Mouse (Mus musculus) thymus, adult 18-20 months (tissue): Measurements from ENCODE around the gene Ribc1.

Experiments used
- DNase-seq, 2 experiments: peaks; one replicate each; pipeline ENCODE4 v3.0.0; 2022; ENCODE audit warnings: mixed read lengths in 2 of 2

The Ribc1 gene

GRCm38 (mm10) chrX:152016151-152017145 is at the start of gene Ribc1, which contains the start of gene Smc1a:
Gene Ribc1 (minus strand): TSS chrX:152016295.
Gene Smc1a (plus strand): TSS chrX:152016428.
- DNase-seq = peak; percentile 76 to 86

DNA sequence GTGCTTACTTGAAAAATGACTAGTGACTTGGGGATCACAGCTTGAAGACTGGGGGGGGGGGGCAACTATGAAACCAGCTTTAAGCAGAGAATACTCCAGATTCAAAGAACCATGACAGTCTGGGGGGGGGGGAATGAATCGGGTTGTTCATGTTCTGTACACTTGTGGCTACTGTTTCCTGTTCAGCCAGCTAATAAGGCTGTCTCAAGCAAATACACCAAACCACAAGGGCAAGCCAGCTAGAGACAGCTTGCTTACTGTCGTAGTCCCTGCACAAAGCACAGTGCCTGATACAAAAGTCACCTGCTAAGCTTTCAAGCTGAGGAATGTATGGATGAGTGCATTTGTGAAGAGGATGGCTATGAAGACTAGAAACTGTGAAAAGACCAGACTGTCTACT is 49.6 kb upstream of the Ribc1 start:
- no peak for DNase-seq

DNA sequence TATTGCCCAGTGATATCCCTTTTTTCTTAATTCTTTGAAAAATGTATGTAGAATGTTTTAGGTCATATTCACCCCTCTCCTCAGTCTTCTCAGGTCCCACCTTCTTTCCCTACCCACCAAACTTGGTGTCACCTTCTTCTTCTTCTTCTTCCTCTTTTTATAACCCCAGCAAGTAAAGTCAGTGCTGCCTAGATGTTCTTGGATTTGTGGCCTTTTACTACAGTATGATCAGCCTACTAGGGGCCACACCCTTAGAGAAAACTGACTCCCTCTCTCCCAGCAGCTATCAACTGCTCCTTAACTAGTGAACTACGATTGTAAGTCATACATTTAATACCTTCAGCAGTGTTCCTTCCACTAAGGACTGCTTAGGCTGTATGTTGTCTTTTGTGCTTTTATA is 38.0 kb upstream of the Ribc1 start:
- DNase-seq = no peak

DNA sequence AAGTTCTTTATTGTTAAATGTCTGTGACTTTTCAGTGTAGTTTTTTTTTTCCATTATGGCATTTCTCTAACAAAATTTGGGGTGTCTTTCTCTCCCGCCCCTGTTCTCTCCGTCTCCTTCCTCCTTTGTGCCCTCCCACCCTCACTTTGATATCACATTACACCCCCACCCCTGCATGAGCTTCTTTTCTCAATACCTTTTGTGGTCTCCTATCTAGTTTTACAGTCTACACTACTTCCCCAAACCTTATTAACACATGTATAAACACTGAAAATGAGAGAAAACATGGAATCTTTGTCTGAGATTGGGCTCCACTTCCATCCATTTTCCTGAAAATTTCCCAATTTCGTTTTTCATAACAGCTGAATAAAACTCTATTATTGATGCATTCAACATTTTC is 36.5 kb upstream of the Ribc1 start:
- DNase-seq = no peak

- no peak for DNase-seq
These were observed 31.1 kb upstream of the Ribc1 start for GRCm38 (mm10) chrX:152047230-152047629.

DNA sequence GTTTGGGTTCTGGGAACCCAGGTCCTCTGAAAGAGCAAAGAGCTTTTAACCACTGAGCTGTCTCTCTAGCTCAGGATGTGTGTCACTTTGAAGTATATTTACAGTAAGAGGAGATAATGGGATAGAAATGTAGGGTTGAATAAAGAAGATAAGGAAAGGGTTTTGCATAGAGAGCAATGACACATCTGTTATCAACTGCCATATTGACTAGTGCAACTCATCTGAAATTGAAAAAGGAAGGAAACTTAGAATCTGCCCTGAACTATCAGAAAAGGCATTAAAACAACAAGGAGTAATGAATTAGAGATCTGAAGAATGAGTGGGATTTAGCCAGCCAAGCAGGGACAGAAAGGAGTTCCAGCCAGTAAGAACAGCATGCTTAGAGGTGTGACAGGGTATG is 23.8 kb upstream of the Ribc1 start:
- DNase-seq = no peak

- DNase-seq = no peak
These were observed 3.2 kb upstream of the Ribc1 start for GRCm38 (mm10) chrX:152019294-152019693.

GRCm38 (mm10) chrX:152017186-152017585 is 1.1 kb upstream of the Ribc1 start:
- no peak for DNase-seq

- DNase-seq = no peak
These were observed 344 bp downstream of the Ribc1 start for GRCm38 (mm10) chrX:152015752-152016150.

DNA sequence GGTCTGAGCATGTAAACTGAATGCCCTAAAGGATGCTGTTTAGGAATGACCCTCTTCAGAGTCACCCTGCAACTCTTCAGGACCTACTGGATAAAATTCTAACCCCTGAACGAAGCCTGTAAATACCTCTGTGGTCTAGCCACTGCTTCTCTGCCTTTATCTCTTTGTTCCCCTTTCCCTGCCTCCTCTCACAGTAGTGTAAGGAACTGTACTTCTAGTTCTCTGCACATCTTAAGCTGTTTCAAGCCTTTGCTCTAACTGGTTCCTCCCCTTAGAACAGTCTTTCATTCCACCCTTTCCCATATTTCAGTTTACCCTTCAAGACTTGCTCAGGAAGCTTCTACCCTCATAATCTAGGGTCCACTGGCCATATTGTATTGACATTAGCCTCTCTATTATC is 8.2 kb downstream of the Ribc1 start:
- DNase-seq = no peak

DNA sequence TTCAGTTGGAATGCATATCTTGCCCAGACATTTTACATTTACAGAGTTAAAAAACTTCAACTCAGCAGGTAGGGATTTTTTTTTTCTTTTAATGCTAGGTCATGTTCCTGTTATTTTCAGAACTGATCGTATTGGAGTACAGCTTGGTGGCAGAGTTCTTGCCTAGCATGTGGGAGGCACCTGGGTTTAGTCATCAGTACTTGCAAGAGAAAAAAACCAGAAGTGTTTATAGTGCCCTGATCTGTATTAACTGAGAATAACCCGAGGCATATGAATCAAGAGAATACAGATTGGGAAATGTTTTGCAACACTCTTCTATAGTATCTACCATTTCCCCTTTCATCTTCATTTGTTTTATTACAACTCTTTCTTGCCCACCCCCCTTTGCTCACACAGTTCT is 13.2 kb downstream of the Ribc1 start:
- no peak for DNase-seq

DNA sequence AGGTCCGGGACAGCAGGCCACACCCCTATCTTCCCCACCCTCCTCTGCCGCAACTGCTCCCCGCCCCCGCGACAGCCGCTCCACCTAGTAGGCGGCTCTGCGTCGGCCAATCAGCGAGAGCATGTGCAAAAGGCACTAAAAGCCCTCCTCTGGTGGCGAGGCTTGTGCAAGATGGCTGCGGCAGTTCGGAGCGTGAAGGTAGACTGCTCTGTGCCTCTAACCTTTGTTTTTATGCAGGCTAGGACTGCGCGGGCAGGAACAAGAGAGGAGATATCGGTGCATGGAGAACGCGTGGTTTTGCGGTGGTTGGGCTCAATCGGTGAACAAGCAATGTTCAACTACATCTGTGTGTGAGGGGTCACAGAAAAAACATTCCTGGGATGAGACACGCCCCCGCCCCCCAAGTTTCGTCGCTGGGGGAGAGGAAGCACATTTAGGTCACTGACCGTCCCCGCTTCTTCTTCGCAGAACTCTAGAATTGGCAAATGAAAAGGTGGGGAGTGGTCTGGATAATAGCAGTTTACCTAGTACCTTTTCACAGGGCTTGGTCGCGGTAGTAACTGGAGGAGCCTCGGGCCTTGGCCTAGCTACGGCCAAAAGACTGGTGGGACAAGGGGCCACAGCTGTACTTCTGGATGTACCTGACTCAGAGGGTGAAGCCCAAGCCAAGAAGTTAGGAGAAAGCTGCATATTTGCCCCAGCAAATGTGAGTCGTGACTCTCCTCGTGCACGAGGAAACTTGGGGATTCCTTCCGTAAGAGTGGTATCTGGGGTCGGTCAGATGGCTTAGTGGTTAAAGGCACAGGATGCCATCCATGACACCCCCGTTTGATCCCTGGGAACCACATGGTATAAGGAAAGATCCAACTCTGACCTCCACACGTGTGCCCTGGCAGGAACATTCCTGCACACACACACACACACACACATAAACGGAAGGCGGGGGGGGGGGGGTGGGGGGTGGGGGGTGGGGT is 14.1 kb downstream of the Ribc1 start, which contains the start of gene Hsd17b10:
TSS of gene Hsd17b10 (plus strand) at position 109 of the 974 bp plus-strand sequence.
- DNase-seq = peak; percentile 70 to 72

GRCm38 (mm10) chrX:152001182-152001684 is 14.9 kb downstream of the Ribc1 start:
- no peak for DNase-seq

- DNase-seq = no peak
These were observed 16.9 kb downstream of the Ribc1 start for GRCm38 (mm10) chrX:151999006-151999710.
